Mouse (Mus musculus): ENCODE results near the gene Lysmd4. TPM values are rescaled to one million over a fixed set of nuclear protein-coding genes. Genes with fewer than 3 reads are reported as not detected.

The Lysmd4 gene
- total RNA-seq, 2 experiments from 2014 or later: 15.5 to 17.7 TPM

GRCm38 (mm10) chr7:67313200-67313599, 90.9 kb downstream of the Lysmd4 start:
- intact Hi-C loops (cut with DNase I): no loop called here
- no peak for DNase-seq

GRCm38 (mm10) chr7:67318697-67319096, 96.4 kb downstream of the Lysmd4 start:
- intact Hi-C loops (cut with DNase I): no loop called here
- no peak for DNase-seq

GRCm38 (mm10) chr7:67320359-67320758, 98.0 kb downstream of the Lysmd4 start:
- intact Hi-C loops (cut with DNase I): no loop called here

GRCm38 (mm10) chr7:67342067-67342625, 119.8 kb downstream of the Lysmd4 start:
- DNase-seq: no peak
- intact Hi-C loops (cut with DNase I): no loop called here

More at GRCm38 (mm10) chr7:67320359-67320758, 98.0 kb downstream of the Lysmd4 start:
- DNase-seq: no peak

DNA sequence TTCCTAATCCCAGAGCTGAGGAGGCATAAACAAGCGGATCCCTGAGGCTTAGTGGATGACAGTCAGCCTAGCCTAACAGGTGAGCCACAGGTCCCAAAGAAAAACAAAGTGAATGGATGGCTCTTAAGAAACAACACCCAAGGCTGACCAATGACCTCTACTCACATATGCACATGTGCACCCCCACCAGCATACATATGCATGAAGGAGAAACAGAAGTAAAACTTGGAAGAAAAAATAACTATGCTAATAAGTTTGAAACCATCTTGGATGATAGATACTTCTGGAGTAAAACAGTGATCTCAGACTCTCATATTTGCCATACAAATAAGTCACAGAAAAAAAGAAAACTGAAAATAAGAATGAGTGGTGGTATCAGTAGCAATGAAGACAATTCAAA, 122.1 kb downstream of the Lysmd4 start:
- intact Hi-C loops (cut with DNase I): no loop called here
- DNase-seq: no peak

- intact Hi-C loops (cut with DNase I): no loop called here
- no peak for DNase-seq
These were observed 130.6 kb downstream of the Lysmd4 start for GRCm38 (mm10) chr7:67352989-67353388.

GRCm38 (mm10) chr7:67353667-67354066, 131.3 kb downstream of the Lysmd4 start:
- intact Hi-C loops (cut with DNase I): no loop called here
- no peak for DNase-seq

DNA sequence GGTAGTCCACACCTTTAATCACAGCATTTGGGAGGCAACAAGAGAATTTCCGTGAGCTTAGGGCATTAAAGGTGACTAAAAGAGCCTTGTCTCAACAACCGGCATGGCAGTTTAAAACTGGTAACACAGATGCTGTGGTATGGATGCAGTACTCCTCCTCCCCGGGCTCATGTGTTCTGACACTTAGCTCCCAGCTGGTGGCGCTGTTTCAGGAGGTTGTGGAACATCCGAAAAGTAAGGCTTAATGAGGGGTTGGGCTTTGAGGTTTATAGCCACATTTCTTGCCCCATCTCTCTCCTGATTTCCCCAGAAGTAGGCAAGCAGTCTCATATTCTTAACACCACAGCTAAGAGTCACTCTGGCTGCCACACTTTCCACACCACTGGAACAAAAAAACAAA, 133.5 kb downstream of the Lysmd4 start:
- intact Hi-C loops (cut with DNase I): no loop called here
- no peak for DNase-seq

Other genes with a start within 250 kb of the Lysmd4 start
- 100 to 1,000 TPM; 192 to 218 TPM for gene Mef2a, start 150.3 kb downstream of the Lysmd4 start, total RNA-seq (2021)